In genomic region chr5:37952096-37952495, GRCm38 (mm10) we compare ENCODE assay signal across 9 mouse cellular contexts.
DNase-seq lines count a peak whose midpoint lies in the region; ATAC-seq and TF ChIP-seq lines count a peak whose summit lies in the region.
"Had no signal": no experiment of that assay in that cellular context is flagged by ENCODE, and none has a peak within 500 bp of the region (broad histone marks: within the 10 kb centered on the region; RNA-seq: fewer than 3 reads in every experiment).

No protein-coding gene starts in this region.

- 0% methylated on average over 1 of the region's 1 CpGs for WGBS in intestine, postnatal 0 days
- 0% methylated on average over 1 of the region's 1 CpGs for WGBS in intestine, embryonic 16.5 days

- no peak for ATAC-seq in intestine, postnatal 0 days
- no peak for ATAC-seq in intestine, embryonic 16.5 days
- ATAC-seq in megakaryocyte, adult 5-6 weeks (ENCODE audit: poor library complexity, severe bottlenecking) = no peak
- no peak for ATAC-seq in monocyte, adult 5-6 weeks (replicated peaks; ENCODE audit: insufficient number of reproducible peaks, low FRiP score, low TSS enrichment, poor library complexity, severe bottlenecking)
- ATAC-seq: activated CD4-positive, CD25-positive, alpha-beta regulatory T cell, adult 4 months had no signal

- no peaks in the 10 kb centered on the region for H3K9me3 ChIP-seq in intestine, postnatal 0 days (ENCODE audit: control insufficient read depth)
- no peaks in the 10 kb centered on the region for H3K9me3 ChIP-seq in intestine, embryonic 16.5 days (ENCODE audit: control insufficient read depth, low read length)

- H3K27me3 ChIP-seq in intestine, postnatal 0 days (replicated peaks; ENCODE audit: control insufficient read depth, insufficient read depth, low read length) = no peaks in the 10 kb centered on the region
- no peaks in the 10 kb centered on the region for H3K27me3 ChIP-seq in intestine, embryonic 16.5 days (replicated peaks; ENCODE audit: control insufficient read depth, insufficient read depth, low read length)

- H3K9ac ChIP-seq in intestine, postnatal 0 days (ENCODE audit: low read depth, low read length) = no peak overlapping the region
- H3K9ac ChIP-seq in intestine, embryonic 16.5 days (ENCODE audit: low read depth, low read length) = no peak overlapping the region

- no peaks in the 10 kb centered on the region for H3K4me1 ChIP-seq in intestine, postnatal 0 days (replicated peaks; ENCODE audit: control insufficient read depth, insufficient read depth, low read length)
- H3K4me1 ChIP-seq in intestine, embryonic 16.5 days (ENCODE audit: control insufficient read depth, insufficient read depth, low read length) = no peaks in the 10 kb centered on the region

- H3K36me3 ChIP-seq in intestine, postnatal 0 days (ENCODE audit: control insufficient read depth, insufficient read depth) = no peaks in the 10 kb centered on the region
- no peaks in the 10 kb centered on the region for H3K36me3 ChIP-seq in intestine, embryonic 16.5 days (ENCODE audit: control insufficient read depth, insufficient read depth, low read length)

- TF ChIP-seq CTCF in intestine, postnatal 0 days (IDR thresholded peaks at IDR 0.05; ENCODE audit: low read depth) = peak; percentile 60

- no peak overlapping the region for H3K4me3 ChIP-seq in intestine, postnatal 0 days (ENCODE audit: low read depth, low read length)
- H3K4me3 ChIP-seq in intestine, embryonic 16.5 days (ENCODE audit: low read length) = no peak overlapping the region

- peak; percentile 21 for DNase-seq in thymus, postnatal 4 days
- no peak for DNase-seq in thymus, postnatal 10 days (ENCODE audit: low spot score in 2 of 2)
- peak; percentile 35 for DNase-seq in embryo, embryonic 11 days
- no peak for DNase-seq in gastrocnemius, postnatal 10 days

- no peak overlapping the region for H3K27ac ChIP-seq in intestine, postnatal 0 days (ENCODE audit: low read depth, low read length)
- H3K27ac ChIP-seq in intestine, embryonic 16.5 days (ENCODE audit: low read length) = no peak overlapping the region

- no peak overlapping the region for H3K4me2 ChIP-seq in intestine, postnatal 0 days (replicated peaks; ENCODE audit: low read depth)
- no peak overlapping the region for H3K4me2 ChIP-seq in intestine, embryonic 16.5 days (ENCODE audit: low read depth, low read length)

Comparison
In these comparisons a context has a peak if more than half of its experiments do, and no peak if none do; other contexts are left out.
1. DNase-seq: peak in thymus, postnatal 4 days (single experiment) and embryo, embryonic 11 days (single experiment); none in thymus, postnatal 10 days (0 of 2) and gastrocnemius, postnatal 10 days (single experiment).